Mouse (Mus musculus) lung, embryonic 14.5 days (tissue): ENCODE results near the gene Copz1. TPM values are rescaled to one million over a fixed set of nuclear protein-coding genes. Genes with fewer than 3 reads are reported as not detected.

ENCODE experiments used
- ATAC-seq: fragments of 200-750 bp; cut with Nextera tagmentation; 2 replicates; pipeline ENCODE4 v1.8.0; 2017; ENCODE audit warnings: mild to moderate bottlenecking, moderate TSS enrichment, moderate library complexity; ENCODE audit not compliant: insufficient read depth
- DNase-seq: peaks from one replicate; pipeline ENCODE4 v3.0.0-alpha.2; 2015
- H3K27ac ChIP-seq: fragments of 300-500 bp; sonication (generic); 2 replicates; pipeline ENCODE4 v1.5.1; 2014; ENCODE audit warnings: low read depth, mild to moderate bottlenecking, moderate library complexity
- H3K27me3 ChIP-seq: fragments of 300-500 bp; sonication (generic); 2 replicates; pipeline ENCODE4 v1.6.1; 2014; ENCODE audit warnings: low read length, control low read depth; ENCODE audit not compliant: insufficient read depth
- H3K36me3 ChIP-seq: fragments of 300-500 bp; sonication (generic); 2 replicates; pipeline ENCODE4 v1.6.1; 2014; ENCODE audit warnings: control low read depth; ENCODE audit not compliant: insufficient read depth
- H3K4me1 ChIP-seq: fragments of 300-500 bp; sonication (generic); 2 replicates; pipeline ENCODE4 v1.6.1; 2014; ENCODE audit warnings: antibody characterized with exemption, control low read depth; ENCODE audit not compliant: insufficient read depth
- H3K4me2 ChIP-seq: fragments of 300-500 bp; sonication (generic); 2 replicates; pipeline ENCODE4 v1.6.1; 2014; ENCODE audit warnings: mild to moderate bottlenecking
- H3K4me3 ChIP-seq: fragments of 300-500 bp; sonication (generic); 2 replicates; pipeline ENCODE4 v1.5.1; 2014; ENCODE audit warnings: low read depth, low read length
- H3K9ac ChIP-seq: fragments of 300-500 bp; sonication (generic); 2 replicates; pipeline ENCODE4 v1.6.1; 2014
- H3K9me3 ChIP-seq: fragments of 300-500 bp; sonication (generic); 2 replicates; pipeline ENCODE4 v1.6.1; 2016; ENCODE audit warnings: low read depth, low read length, control low read depth
- CTCF ChIP-seq: IDR thresholded peaks from 2 replicates; pipeline ENCODE4 v1.5.1; 2016; ENCODE audit warnings: antibody characterized with exemption, low read depth
- WGBS: fragments of 180-500 bp; shearing (Covaris S2); extraction: QIAGEN DNeasy Blood & Tissue Kit; methylation state at CpG from one replicate; pipeline ENCODE4 v1.1.7; 2014; 5-methylcytosine and 5-hydroxymethylcytosine counted together
- polyA plus RNA-seq: library from polyadenylated mRNA; unstranded; fragments of >200 nt; fragmentation: Nextera tagmentation; extraction: Ambion mirVana; gene quantifications from 2 replicates; pipeline ENCODE4 v1.2.1, GENCODE M21; 2014

The Copz1 gene
- polyA plus RNA-seq, 1 experiment from 2014 or later: 306 TPM

DNA sequence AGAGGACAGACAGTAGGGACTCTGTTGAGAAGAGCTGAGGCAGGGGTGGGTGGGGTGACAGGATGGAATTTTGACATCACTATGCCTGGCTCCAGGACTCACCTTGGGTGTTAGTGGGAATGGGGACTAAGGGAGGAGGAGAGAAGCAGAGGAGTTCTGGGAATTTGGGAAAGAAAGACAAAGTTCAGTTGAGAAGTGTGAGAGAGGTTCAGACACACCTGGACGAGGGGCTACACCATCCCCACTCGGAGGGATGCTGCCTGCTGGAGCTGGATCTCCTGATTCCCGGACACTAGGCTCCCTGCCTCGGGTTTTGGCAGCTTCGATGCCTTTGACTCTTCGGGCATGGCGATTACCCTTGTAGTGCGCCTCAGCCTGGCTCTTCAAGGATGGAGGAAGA lies 45.2 kb downstream of the Copz1 start:
- no peak for ATAC-seq
- Histone ChIP-seq H3K27me3 (no peaks in the 10 kb centered on the region), H3K9me3 (no peaks in the 10 kb centered on the region), H3K4me1 (peaks cover 7% of the 10 kb centered on the region), H3K36me3 (peaks cover 32% of the 10 kb centered on the region), H3K4me2 (no peak overlapping the region), H3K9ac (no peak overlapping the region), H3K4me3 (no peak overlapping the region), H3K27ac (no peak overlapping the region)
- no peak for DNase-seq
- WGBS: 85% methylated on average over 8 of the region's 8 CpGs
- TF ChIP-seq CTCF: no peak

DNA sequence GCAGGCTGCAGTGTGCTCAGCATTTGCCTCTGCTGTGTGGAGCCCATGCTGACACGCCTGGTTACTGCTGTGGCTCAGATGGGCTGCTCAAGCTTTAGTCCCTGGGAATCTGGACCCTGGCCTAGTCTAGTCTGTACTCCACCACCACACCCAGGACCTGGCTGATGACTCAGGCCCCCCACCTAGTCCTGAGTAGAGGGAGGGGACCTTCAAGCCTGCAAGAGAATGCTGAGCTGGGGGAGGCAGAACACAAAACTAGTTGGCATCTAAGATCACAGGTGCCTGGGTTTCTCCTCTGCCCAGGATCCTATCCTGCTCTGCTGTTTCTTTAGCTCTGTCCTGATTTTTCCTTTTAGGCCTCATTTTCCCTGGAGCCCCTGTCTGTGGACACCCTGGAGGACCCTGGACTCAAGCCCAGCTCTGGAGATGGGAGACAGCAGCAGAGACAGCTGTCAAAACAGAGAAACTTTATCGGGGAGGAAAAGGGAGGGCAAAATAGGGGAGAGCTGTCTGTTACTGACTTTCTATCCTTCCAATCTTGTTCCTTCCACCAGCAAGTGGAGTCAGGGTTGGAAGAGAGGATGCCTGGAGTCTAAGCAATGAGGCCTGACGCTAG lies 45.8 kb downstream of the Copz1 start:
- Histone ChIP-seq H3K4me1 (peaks cover 8% of the 10 kb centered on the region), H3K27me3 (no peaks in the 10 kb centered on the region), H3K9me3 (no peaks in the 10 kb centered on the region), H3K36me3 (peaks cover 32% of the 10 kb centered on the region), H3K4me3 (no peak overlapping the region), H3K9ac (no peak overlapping the region), H3K4me2 (no peak overlapping the region), H3K27ac (no peak overlapping the region)
- WGBS: 57% methylated on average over 3 of the region's 3 CpGs
- ATAC-seq: no peak
- no peak for TF ChIP-seq CTCF
- no peak for DNase-seq

DNA sequence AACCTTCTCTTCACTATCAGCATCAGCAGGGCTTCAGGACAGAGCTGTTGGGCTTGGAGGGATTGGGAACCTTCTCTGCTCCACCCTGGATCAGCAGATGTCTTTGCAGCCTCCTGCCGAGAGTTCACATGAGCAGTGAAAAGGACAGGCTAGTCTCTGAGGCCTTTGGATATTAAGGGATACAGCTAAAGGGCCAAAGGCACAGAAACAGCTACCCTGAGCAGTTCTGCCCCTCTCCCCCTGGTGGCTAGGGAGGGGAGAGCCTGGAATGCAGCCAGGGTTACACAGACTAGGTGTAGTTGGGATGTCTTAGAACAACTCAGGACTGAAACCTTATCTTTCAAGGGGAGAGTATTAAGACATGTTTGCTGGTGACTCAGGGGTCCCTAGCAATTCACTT lies 48.6 kb downstream of the Copz1 start:
- DNase-seq: peak; percentile 68
- WGBS: 62% methylated on average over 1 of the region's 1 CpGs
- Histone ChIP-seq H3K36me3 (peaks cover 24% of the 10 kb centered on the region), H3K9me3 (no peaks in the 10 kb centered on the region), H3K27me3 (no peaks in the 10 kb centered on the region), H3K4me2 (no peak overlapping the region), H3K9ac (no peak overlapping the region), H3K4me1 (peaks cover 8% of the 10 kb centered on the region; the same call in 1 of the 2 replicates), H3K27ac (no peak overlapping the region), H3K4me3 (no peak overlapping the region)
- ATAC-seq: no peak
- peak; percentile 75 for TF ChIP-seq CTCF

DNA sequence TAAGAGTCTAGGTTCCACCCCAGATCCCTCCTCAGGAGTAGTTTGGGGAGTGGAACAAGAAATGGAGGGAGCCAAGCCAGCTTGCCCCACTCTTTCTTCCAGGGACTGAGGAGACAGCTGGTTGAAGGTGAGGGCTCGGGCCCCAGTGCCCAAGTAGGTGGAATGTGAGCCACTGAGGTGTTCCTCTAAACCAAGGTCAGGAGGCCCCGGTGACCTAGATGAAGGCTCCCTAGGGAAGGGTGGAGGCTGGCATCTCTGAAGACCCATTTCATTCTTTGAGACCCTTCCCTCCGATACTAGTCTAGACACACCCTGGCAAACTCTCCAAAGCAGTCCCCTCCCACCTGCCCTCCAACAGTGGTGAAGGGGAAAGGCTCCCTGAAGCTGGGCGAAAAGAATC lies 49.9 kb downstream of the Copz1 start:
- H3K4me1 ChIP-seq: peaks cover 8% of the 10 kb centered on the region; the same call in 1 of the 2 replicates
- H3K4me3 ChIP-seq: peak overlapping the region; percentile 65
- DNase-seq (no peak), ATAC-seq (no peak)
- no peak overlapping the region for H3K27ac ChIP-seq
- no peaks in the 10 kb centered on the region for H3K27me3 ChIP-seq
- no peaks in the 10 kb centered on the region for H3K9me3 ChIP-seq
- no peak for TF ChIP-seq CTCF
- 46% methylated on average over 4 of the region's 4 CpGs for WGBS
- peak overlapping the region; percentile 83 for H3K4me2 ChIP-seq
- H3K9ac ChIP-seq: peak overlapping the region; percentile 69
- peaks cover 13% of the 10 kb centered on the region for H3K36me3 ChIP-seq

DNA sequence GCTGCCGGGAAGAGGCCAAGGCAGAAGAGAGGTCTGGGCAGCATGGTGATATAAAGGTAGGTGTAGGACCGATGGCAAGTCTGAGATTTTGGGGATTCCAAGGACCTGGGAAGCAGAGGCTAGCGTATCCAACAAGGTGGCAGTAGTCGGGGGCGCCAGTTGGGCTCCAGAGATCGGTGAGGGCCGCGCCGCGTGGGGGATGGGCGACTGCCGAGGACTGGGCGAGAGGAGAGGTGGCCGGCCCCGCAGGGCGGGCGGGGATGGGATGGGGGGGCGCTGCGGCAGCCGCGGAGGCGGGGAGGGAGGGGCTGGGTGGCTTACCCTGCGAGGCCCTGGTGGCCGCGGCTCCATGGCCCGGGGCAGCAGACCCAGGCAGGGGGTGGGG lies 50.5 kb downstream of the Copz1 start:
- ATAC-seq (peak; percentile 76), DNase-seq (peak; percentile 60)
- no peak overlapping the region for H3K27ac ChIP-seq

DNA sequence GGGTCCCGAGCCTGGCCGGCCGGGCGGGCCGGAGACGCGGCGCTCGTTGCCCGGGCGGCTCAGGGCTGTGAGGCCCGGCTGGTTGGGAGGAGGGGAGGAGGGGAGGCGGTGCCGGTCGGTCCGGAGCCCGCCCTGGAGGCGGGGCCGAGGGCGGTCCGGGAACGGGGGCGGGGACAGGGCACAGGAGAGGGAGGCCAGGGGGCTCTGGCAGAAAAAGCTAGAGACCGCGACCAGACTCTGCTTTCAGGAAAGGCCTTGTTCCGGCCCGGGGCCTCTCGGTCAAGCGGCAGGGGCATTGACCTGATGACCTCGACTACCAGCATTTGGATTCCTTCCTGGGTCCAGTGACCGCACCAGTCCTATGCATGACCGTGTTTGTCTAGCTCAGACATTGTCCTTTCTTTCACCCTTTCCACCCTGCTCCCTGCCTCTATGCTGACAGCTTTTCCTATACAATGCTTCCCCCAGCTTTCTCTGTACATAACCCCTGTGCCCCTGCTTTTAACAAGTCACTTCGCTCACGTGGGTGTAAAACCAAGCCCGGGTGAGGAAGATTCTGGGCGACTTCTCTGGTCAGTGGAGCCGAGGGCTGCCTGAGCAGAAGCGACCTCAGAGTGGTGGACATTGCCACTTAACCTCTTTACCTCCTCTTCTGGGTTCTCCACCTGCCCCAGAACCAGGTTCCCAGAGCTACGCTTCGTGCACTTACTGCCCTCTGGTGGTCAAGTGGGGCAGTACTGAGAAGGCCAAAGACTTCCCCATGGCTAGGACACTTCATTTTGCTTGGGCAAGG lies 51.1 kb downstream of the Copz1 start:
- peak overlapping the region; percentile 69 for H3K9ac ChIP-seq
- peak overlapping the region; percentile 65 for H3K4me3 ChIP-seq
- DNase-seq (peak; percentile 92), ATAC-seq (peak; percentile 98)
- H3K36me3 ChIP-seq: peaks cover 1% of the 10 kb centered on the region; the same call in 1 of the 2 replicates
- H3K27ac ChIP-seq: peak overlapping the region; percentile 76; the same call in 1 of the 2 replicates
- under 1% methylated on average over 28 of the region's 40 CpGs for WGBS
- H3K27me3 ChIP-seq: no peaks in the 10 kb centered on the region
- TF ChIP-seq CTCF: peak; percentile 96
- H3K4me1 ChIP-seq: peaks cover 8% of the 10 kb centered on the region; the same call in 1 of the 2 replicates
- peak overlapping the region; percentile 83 for H3K4me2 ChIP-seq
- H3K9me3 ChIP-seq: no peaks in the 10 kb centered on the region

More for the DNA sequence above, 50.5 kb downstream of the Copz1 start:
- TF ChIP-seq CTCF: no peak
- Histone ChIP-seq H3K9me3 (no peaks in the 10 kb centered on the region), H3K4me1 (peaks cover 8% of the 10 kb centered on the region; the same call in 1 of the 2 replicates), H3K9ac (peak overlapping the region; percentile 69), H3K4me3 (peak overlapping the region; percentile 65), H3K27me3 (no peaks in the 10 kb centered on the region), H3K36me3 (peaks cover 6% of the 10 kb centered on the region), H3K4me2 (peak overlapping the region; percentile 83)
- WGBS: under 1% methylated on average over 13 of the region's 26 CpGs

DNA sequence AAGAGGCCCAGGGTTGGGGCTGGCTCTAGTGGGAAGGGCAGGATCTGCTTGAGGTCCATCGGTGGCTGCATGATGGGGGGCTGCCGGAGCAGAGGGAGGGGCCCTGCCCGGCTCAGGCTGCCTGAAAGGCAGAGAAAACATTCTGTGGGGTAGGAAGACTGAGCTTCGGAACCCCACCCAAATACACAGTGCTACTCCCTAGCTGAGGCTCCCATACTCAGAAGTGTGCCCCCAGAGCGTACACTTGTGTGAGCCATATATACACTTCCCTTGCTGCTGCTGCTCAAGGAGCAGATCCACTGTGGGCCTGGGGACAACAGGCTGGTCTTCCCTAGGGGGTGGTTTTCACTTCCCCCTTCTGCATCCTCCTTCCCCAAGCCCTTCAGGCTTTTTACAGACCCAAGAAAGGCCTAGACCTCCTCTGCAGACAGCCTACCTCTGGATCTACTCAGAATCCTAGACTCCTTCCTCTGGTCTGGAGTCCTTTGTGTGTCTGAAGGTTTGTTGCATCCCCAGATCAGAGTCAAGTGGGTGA lies 60.6 kb downstream of the Copz1 start:
- DNase-seq (no peak), ATAC-seq (no peak)
- WGBS: 58% methylated on average over 5 of the region's 5 CpGs
- Histone ChIP-seq H3K9me3 (no peaks in the 10 kb centered on the region), H3K4me1 (no peaks in the 10 kb centered on the region; the same call in 1 of the 2 replicates), H3K9ac (no peak overlapping the region; the same call in 1 of the 2 replicates), H3K27me3 (peaks cover 17% of the 10 kb centered on the region), H3K4me2 (no peak overlapping the region), H3K4me3 (no peak overlapping the region), H3K27ac (no peak overlapping the region), H3K36me3 (no peaks in the 10 kb centered on the region)
- TF ChIP-seq CTCF: no peak
